Mouse (Mus musculus) layer of hippocampus, adult 11-12 months (tissue): ENCODE measurements around the gene Traf3ip1.
"Not testable (repeated sequence)": the region's sequence is repeated elsewhere in the genome, so short reads cannot be mapped to it uniquely, and the experiment has no call there.

ENCODE experiments used
- DNase-seq: peaks from one replicate; pipeline ENCODE4 v3.0.0; 2022; ENCODE audit warnings: low spot score

Traf3ip1 gene

GRCm38 (mm10) chr1:91466186-91466585, 28.3 kb upstream of the Traf3ip1 start:
- DNase-seq, result no peak

- DNase-seq, result no peak
Measured at GRCm38 (mm10) chr1:91469888-91470419, 24.5 kb upstream of the Traf3ip1 start.

- DNase-seq, result not testable (repeated sequence)
Measured at GRCm38 (mm10) chr1:91478145-91478544, 16.3 kb upstream of the Traf3ip1 start.

- no peak for DNase-seq
Measured at GRCm38 (mm10) chr1:91478958-91479357, 15.5 kb upstream of the Traf3ip1 start.

- no peak for DNase-seq
Measured at GRCm38 (mm10) chr1:91482616-91483211, 11.7 kb upstream of the Traf3ip1 start.

GRCm38 (mm10) chr1:91483304-91484010, 11.0 kb upstream of the Traf3ip1 start:
- DNase-seq, result peak; percentile 88

- no peak for DNase-seq
Measured at GRCm38 (mm10) chr1:91484011-91484346, 10.5 kb upstream of the Traf3ip1 start.

GRCm38 (mm10) chr1:91485422-91485821, 9.0 kb upstream of the Traf3ip1 start:
- DNase-seq, result no peak

- DNase-seq, result no peak
Measured at GRCm38 (mm10) chr1:91486165-91486564, 8.3 kb upstream of the Traf3ip1 start.

- no peak for DNase-seq
Measured at GRCm38 (mm10) chr1:91490322-91490721, 4.1 kb upstream of the Traf3ip1 start.

GRCm38 (mm10) chr1:91492740-91493139, 1.7 kb upstream of the Traf3ip1 start:
- DNase-seq, result no peak

- no peak for DNase-seq
Measured at GRCm38 (mm10) chr1:91493938-91494337, 509 bp upstream of the Traf3ip1 start.

- DNase-seq, result no peak
Measured at GRCm38 (mm10) chr1:91495321-91495720, 874 bp downstream of the Traf3ip1 start.

GRCm38 (mm10) chr1:91498579-91498978, 4.1 kb downstream of the Traf3ip1 start:
- no peak for DNase-seq

GRCm38 (mm10) chr1:91504615-91505014, 10.2 kb downstream of the Traf3ip1 start:
- no peak for DNase-seq

- no peak for DNase-seq
Measured at GRCm38 (mm10) chr1:91514916-91515315, 20.5 kb downstream of the Traf3ip1 start.

GRCm38 (mm10) chr1:91515642-91516041, 21.2 kb downstream of the Traf3ip1 start:
- DNase-seq, result no peak

GRCm38 (mm10) chr1:91523759-91524158, 29.3 kb downstream of the Traf3ip1 start:
- peak; percentile 62 for DNase-seq

GRCm38 (mm10) chr1:91525838-91526237, 31.4 kb downstream of the Traf3ip1 start:
- DNase-seq, result no peak

- no peak for DNase-seq
Measured at GRCm38 (mm10) chr1:91530166-91530565, 35.7 kb downstream of the Traf3ip1 start.

- no peak for DNase-seq
Measured at GRCm38 (mm10) chr1:91532243-91532642, 37.8 kb downstream of the Traf3ip1 start.

- DNase-seq, result no peak
Measured at GRCm38 (mm10) chr1:91532892-91533291, 38.4 kb downstream of the Traf3ip1 start.

- no peak for DNase-seq
Measured at GRCm38 (mm10) chr1:91533483-91533882, 39.0 kb downstream of the Traf3ip1 start.
